Mouse (Mus musculus) adrenal gland (tissue): ENCODE measurements around the gene Rpl36a-ps1.

Experiments used
- intact Hi-C: fragments of 180-260 bp; cut with DNase I; formaldehyde crosslinking; loops from one replicate; pipeline ENCODE4 v1.15.1; 2025

The Rpl36a-ps1 gene

DNA sequence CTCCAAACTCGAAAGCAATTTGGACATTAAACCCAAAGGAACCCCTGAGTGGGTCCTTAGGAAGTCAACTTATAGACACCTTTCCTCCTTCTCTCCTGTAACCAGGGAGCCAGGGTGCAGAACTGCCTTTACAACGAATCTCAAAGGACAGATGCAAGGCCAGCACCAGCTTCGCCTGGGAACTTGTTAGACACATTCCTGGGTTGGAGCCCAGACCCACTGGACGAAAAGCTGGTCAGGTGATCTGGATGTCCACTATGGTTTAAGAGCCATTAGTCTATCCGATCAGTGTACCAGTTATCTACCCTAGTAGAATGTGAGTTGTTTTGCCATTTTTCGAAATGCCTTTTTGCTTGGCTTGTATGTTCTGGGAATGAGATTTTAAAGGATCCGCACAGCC lies 41.7 kb downstream of the Rpl36a-ps1 start:
- intact Hi-C loops, result no loop called here

GRCm38 (mm10) chr14:98951626-98952290 lies 42.4 kb downstream of the Rpl36a-ps1 start:
- intact Hi-C loops, result no loop called here
